Mouse (Mus musculus) brain, adult 2 months (tissue): ENCODE measurements around the gene Olfr654.

ENCODE experiments used
- DNase-seq: peaks from one replicate; pipeline ENCODE4 v3.0.0; 2011; ENCODE audit warnings: low read depth, low spot score

The Olfr654 gene

DNA sequence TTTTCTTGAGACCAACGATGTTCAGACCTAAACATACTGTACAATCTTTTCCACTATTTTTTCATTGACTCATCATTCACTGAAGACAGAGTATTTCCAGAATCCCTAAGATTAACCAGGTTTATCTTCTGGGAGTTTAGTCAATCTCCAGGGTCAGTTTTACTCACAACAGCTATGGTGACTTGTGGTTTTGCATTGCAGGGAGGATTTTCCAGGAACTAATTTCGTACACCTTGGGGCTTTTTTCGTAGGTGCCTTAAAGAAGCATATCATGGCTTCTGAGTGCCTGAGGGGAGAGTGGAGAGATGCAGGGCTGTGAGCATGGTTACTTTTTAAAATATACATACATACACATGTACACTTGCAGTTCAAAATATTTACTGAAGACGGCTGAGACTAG is at the start of gene Olfr654:
Olfr654 (plus strand) TSS at position 301 of the 400 bp plus-strand sequence.
- DNase-seq: no peak

DNA sequence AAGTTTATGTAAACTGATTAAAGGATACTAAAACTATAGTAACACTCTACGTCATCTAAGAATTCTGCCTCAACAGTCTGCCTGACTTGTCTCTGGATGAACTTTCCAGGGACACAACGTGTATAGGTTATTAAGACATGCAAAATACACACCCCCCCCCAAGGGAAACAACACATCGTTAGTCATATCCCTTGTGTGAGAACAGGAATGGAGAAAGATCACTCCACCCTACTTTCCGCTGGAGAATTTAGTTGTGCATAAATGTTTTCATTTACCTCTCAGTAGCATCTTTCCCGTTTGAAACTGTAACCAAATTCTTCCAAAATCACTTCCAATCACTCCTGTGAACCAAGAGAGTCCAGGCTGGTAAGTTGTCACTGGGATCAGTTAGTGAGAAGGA is 37.0 kb upstream of the Olfr654 start, which contains the start of gene Olfr651:
Olfr651 (plus strand) TSS at position 301 of the 400 bp plus-strand sequence.
- no peak for DNase-seq

DNA sequence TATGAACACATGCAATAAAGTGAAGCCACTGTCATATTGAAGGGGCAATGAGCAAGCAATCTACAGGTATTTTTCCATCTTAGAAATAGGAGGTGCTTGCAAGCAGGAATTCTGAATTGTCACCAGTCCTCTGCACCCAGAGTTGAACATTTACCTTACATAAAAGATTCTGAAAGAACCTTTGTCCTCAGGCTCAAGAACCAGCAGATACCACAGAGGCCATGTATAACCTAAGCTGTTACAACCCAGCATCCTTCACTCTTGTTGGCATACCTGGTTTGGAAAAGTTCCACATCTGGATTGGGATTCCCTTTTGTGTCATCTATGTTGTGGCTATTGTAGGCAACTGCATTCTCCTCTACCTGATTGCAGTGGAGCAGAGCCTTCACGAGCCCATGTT is 34.1 kb upstream of the Olfr654 start:
- DNase-seq: no peak

DNA sequence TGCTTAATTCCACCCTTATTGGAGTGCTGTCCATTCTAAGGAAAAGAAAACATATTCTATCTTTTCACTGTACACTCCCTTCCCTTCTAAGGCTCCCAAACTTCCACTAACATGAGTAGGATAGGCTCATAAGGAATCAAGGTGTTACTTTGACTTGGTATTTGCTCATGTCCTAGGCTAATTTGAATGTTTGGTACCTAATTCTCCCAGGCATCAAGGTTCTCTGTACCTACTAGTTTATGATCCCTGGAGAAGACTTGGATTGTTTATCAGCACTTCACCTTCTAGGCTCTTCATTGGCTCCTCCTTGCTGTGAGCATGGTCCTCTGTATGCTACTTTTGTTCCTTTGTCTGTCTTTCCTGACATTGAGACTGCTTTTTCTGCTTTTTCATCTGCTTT is 26.2 kb upstream of the Olfr654 start, which contains the start of gene Olfr652:
Olfr652 (plus strand) TSS at position 301 of the 400 bp plus-strand sequence.
- DNase-seq: no peak

DNA sequence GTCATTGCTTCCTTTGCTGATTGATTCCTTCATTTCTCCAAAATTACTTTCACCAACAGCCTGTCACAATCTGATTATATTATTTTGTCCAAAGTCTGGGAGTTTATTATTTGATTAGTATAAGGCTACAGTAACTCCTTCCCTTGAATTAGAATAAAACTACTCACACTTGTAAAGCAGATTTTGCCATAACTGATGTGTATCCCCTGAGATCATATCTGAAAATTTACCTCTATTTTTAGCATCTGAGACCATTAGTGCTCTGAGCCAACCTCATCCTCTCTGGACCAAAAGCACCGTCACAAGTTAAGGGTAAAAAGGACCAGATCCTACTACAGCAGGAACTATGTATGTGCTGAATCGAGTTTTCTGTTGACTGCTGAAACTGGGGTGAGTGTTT is 9.8 kb upstream of the Olfr654 start, which contains the start of gene Olfr653:
Olfr653 (plus strand) TSS at position 301 of the 400 bp plus-strand sequence.
- DNase-seq: no peak

DNA sequence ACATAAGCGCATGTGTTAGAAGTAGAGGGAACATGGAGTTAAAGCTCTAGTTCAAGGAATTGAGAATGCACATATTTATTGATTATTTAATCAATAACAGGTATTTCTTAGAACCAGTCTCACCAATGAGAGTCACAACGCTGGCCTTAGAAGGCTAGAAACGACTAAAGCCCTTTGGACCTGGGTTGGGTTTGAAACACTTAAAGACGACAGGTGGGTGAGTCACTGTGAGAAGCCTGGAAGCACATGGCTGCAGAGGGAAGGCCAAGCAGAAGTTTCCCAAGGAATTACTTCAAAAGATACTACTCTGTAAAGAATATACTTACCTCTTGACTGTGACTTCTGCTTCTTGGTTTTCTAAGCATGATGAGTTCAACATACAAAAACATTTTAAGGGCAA is 6.0 kb upstream of the Olfr654 start:
- no peak for DNase-seq

DNA sequence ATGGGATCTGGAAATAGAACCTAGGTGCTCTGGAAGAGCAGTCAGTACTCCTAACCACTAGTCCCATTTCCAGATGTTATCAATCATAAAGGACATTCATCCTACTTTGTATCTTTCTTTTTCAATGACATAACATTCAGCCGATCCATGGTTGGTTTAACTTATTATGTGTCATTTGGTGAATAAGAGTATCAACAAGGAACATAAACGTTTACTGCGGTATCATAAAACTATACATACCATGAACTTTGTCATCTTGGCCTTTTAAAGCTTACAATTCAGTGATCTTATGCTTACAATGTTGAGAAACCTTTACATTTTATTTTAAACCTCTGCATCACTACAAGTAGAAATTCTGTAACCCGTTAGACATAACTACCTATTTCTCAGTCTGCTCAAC is 5.4 kb upstream of the Olfr654 start:
- DNase-seq: no peak

DNA sequence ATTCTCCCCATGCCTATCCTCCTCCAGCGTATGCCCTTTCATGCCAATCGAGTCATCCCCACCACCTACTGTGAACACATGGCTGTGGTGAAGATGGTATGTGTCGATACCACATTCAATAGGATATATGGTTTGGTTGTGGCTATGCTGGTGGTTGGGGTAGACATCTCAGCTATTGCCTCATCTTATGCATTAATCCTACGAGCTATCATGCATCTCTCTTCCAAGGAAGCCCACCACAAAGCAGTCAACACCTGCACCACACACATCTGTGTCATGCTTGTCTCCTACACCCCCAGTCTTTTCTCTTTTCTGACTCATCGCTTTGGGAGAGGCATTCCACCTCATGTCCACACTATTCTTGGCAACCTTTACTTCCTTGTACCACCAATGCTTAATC is 1.4 kb downstream of the Olfr654 start:
- DNase-seq: no peak

DNA sequence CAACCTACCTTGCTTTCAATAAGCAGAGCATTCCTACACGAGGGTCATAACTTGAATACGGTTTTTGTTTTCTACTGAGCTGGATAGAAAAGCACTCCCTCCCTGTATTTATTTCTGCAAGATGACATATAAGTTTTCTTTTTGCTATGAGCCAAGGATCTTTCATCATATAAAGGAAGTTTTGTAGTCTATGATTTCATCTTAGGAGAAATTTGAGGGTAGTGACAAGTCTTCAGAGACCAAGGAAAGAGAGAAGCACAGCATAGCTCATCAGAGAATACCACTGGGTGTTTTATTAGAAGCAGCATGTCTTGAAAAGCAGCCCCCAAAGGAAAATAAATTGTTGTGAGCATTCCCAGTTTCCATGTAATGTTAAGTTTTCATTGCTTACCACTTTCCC is 14.9 kb downstream of the Olfr654 start, which contains the start of gene Olfr655:
Olfr655 (minus strand) TSS at position 101 of the 400 bp plus-strand sequence.
- DNase-seq: no peak

DNA sequence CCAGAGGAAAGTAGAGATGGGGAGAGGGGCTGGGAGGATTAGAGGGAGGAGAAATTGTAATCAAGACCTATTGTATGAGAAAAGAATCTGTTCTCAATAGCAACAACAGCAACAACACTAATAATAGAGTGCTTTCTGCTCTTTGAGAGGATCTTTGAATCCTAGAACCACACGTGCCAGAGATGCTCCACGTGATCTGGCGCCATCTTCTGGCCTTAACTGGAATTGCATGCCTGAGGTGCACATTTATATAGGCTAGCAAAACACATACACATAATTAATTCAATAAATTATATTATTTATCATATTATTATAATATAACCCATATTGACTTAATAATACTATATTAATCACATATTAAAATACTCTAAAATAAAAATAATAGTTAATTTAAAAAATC is 16.3 kb downstream of the Olfr654 start:
- DNase-seq: no peak

DNA sequence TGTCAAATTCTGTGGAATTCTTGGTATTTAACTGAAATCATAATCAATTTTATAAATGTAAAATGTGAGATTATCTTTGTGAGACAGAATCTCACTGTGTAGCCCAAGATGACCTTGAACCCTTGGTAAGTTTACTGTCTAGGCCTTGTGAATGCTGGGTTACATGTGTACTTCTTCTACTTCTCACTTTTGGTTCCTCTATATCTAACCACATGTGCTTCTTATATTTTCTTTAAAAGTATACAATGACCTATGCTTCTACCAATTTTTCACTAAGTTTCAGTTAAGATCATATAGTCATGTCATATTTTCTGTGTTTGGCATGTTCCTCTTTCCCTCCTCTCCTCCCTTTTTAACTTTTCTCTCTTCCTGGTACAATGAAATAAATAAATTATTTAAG is 17.9 kb downstream of the Olfr654 start:
- DNase-seq: no peak

DNA sequence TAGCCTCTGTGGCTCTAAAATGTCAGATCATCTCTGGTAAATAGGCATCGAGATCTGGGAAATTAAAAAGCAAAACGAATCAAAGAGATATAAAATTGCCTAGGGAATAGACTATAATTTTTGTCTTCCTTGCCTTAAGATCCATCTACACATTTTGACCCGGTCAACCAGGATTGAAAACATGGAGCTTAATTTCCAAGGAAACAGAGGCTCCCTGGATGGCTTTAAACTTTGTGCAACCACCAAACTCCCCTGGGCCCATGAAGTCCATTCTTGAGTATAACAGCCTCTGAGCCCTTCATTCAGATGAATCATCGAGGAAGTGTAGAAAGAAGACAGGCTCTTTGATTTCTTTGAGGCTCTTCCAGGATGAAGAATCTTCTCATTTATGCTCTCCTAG is 26.8 kb downstream of the Olfr654 start, which contains the start of gene Olfr656:
Olfr656 (plus strand) TSS at position 301 of the 400 bp plus-strand sequence.
- no peak for DNase-seq

DNA sequence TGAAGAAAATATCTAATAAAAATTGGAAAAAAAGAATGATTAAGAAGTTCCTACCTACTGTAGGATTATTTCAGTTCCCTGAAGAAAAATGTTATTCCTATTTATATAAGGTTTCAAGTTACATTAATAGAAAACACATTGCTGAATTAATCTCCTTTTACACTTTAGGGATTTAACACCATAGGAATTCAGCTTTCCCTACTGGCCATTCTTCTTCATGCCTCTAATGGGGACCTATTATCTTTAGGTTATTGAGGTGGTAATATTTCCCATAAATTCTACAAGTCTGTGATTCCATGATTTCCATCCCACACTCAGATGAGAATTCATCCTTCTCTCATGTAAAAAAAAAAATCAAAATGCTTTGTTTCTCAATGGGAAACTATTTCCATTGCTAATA is 37.7 kb downstream of the Olfr654 start, which contains the start of gene Olfr657:
Olfr657 (plus strand) TSS at position 301 of the 400 bp plus-strand sequence.
- no peak for DNase-seq
